Mouse (Mus musculus) right cerebral cortex, postnatal 36 days (tissue): ENCODE measurements around the gene Adamts5.

Experiments
- DNase-seq, 2 experiments: peaks; one replicate each; pipeline ENCODE4 v3.0.0; 2022; ENCODE audit warnings: low spot score in 2 of 2, mixed read lengths in 1 of 2

Gene Adamts5

GRCm38 (mm10) chr16:85822330-85822916 is 79.2 kb downstream of the Adamts5 start:
- DNase-seq: no peak

DNA sequence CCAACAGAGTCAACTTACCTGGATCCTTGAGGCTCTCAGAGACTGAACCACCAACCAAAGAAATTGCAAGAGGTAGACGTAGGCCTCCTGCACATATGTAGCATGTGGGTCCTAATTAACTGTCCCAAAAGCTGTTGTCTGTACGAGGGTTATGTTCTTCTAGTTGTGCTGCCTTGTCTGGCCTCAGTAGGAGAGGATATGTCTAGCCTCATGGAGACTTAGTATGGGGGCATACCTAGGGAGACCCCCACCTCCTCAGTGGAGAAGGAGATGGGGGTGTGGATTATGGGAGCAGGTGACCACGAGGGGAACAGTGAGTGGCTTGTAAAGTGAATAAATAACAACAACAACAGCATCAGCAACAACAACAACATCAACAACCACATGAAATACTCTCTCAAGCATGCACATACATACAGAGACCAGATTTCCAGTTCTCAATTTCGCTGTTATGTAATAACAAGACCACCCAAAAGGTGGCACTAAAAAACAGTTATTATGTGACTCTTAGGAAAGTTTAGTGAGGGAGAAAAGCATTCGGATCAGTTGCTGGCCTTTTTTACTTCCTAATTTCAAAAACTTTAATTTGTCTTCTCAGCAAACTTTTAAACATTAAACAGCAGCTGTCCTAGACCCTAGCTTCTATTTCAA is 81.7 kb downstream of the Adamts5 start:
- DNase-seq: no peak

- no peak for DNase-seq
These were observed 87.5 kb downstream of the Adamts5 start for GRCm38 (mm10) chr16:85814116-85814515.

- no peak for DNase-seq
These were observed 94.0 kb downstream of the Adamts5 start for GRCm38 (mm10) chr16:85807626-85808025.

DNA sequence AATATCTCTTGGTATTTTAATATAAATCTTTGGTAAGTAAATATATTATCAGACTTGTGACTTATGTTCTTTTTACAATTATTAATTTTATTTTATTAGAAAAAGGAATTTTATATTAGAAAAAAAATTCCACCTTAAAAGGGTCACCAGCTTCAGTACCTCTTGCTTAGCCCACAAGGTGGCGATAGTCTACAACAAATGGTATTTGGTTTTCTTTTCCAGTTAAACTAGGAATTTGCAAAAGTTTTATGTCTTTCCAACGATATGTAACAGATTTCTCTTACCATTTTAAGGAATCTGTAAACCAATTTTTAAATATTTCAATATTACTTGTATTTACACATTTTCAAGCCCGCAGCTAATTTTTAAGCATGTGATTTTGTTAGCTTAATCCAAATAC is 94.6 kb downstream of the Adamts5 start:
- DNase-seq: no peak
